Mouse (Mus musculus) 416B (cell line): ENCODE measurements around the gene Hpcal1.
"Not testable (repeated sequence)": the region's sequence is repeated elsewhere in the genome, so short reads cannot be mapped to it uniquely, and the experiment has no call there.

Experiments used
- DNase-seq: peaks from one replicate; pipeline ENCODE4 v3.0.0; 2011; ENCODE audit warnings: low read depth

Hpcal1 gene

GRCm38 (mm10) chr12:17741637-17742364 lies 51.1 kb downstream of the Hpcal1 start:
- no peak for DNase-seq

- no peak for DNase-seq
Measured at GRCm38 (mm10) chr12:17742571-17743321, 52.1 kb downstream of the Hpcal1 start.

GRCm38 (mm10) chr12:17745431-17745830 lies 54.8 kb downstream of the Hpcal1 start:
- no peak for DNase-seq

GRCm38 (mm10) chr12:17746725-17747124 lies 56.1 kb downstream of the Hpcal1 start:
- DNase-seq: peak; percentile 21

- no peak for DNase-seq
Measured at GRCm38 (mm10) chr12:17747191-17748154, 56.8 kb downstream of the Hpcal1 start.

GRCm38 (mm10) chr12:17748155-17748529 lies 57.5 kb downstream of the Hpcal1 start:
- peak; percentile 9 for DNase-seq

GRCm38 (mm10) chr12:17749784-17750183 lies 59.1 kb downstream of the Hpcal1 start:
- no peak for DNase-seq

- DNase-seq: no peak
Measured at GRCm38 (mm10) chr12:17750500-17750899, 59.8 kb downstream of the Hpcal1 start.

GRCm38 (mm10) chr12:17752828-17753227 lies 62.2 kb downstream of the Hpcal1 start:
- DNase-seq: no peak

- DNase-seq: no peak
Measured at GRCm38 (mm10) chr12:17754771-17755170, 64.1 kb downstream of the Hpcal1 start.

GRCm38 (mm10) chr12:17756891-17757290 lies 66.2 kb downstream of the Hpcal1 start:
- no peak for DNase-seq

GRCm38 (mm10) chr12:17762286-17762933 lies 71.8 kb downstream of the Hpcal1 start:
- DNase-seq: no peak

- DNase-seq: no peak
Measured at GRCm38 (mm10) chr12:17763054-17763453, 72.4 kb downstream of the Hpcal1 start.

- DNase-seq: no peak
Measured at GRCm38 (mm10) chr12:17764005-17764404, 73.3 kb downstream of the Hpcal1 start.

GRCm38 (mm10) chr12:17767567-17767966 lies 76.9 kb downstream of the Hpcal1 start:
- not testable (repeated sequence) for DNase-seq

- no peak for DNase-seq
Measured at GRCm38 (mm10) chr12:17769476-17770172, 79.0 kb downstream of the Hpcal1 start.

GRCm38 (mm10) chr12:17770538-17770937 lies 79.9 kb downstream of the Hpcal1 start:
- DNase-seq: peak; percentile 54

GRCm38 (mm10) chr12:17773721-17774120 lies 83.1 kb downstream of the Hpcal1 start:
- peak; percentile 71 for DNase-seq

- not testable (repeated sequence) for DNase-seq
Measured at GRCm38 (mm10) chr12:17774842-17775241, 84.2 kb downstream of the Hpcal1 start.

GRCm38 (mm10) chr12:17778320-17778719 lies 87.7 kb downstream of the Hpcal1 start:
- DNase-seq: peak; percentile 34

GRCm38 (mm10) chr12:17779093-17779492 lies 88.4 kb downstream of the Hpcal1 start:
- DNase-seq: no peak
